Mouse (Mus musculus): ENCODE data around the gene Rgp1. TPM values are rescaled to one million over a fixed set of nuclear protein-coding genes. Genes with fewer than 3 reads are reported as not detected.
A peak's percentile ranks its signal among the peaks of the same experiment; 100 is the strongest.
"Not testable (repeated sequence)": the region's sequence is repeated elsewhere in the genome, so short reads cannot be mapped to it uniquely, and the experiment has no call there.

Rgp1 gene
- polyA plus RNA-seq, 1 experiment from 2014 or later = 24.8 TPM

DNA sequence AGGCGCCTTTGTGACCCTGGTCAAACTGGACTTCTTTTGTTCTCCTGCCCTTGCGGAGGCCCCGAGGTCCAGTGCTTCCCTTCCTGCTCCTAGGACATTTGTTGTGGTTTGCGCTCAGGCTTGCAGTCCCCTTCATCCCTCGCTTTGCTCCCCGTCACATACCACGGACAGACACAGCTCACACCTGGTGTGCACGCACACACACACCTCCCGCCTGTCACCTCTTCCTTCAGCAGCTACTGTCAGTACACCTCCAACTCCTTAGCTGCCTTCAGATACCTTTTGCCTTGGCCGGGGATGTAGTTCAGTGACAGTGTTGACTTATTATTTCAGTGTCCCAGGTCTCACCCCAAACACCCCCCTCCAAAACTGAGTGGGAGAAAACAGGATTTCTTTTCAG lies 7.2 kb downstream of the Rgp1 start:
- Histone ChIP-seq H3K9me3 (no peaks in the 10 kb centered on the region), H3K27ac (no peak overlapping the region), H3K27me3 (replicated peaks) (no peaks in the 10 kb centered on the region), H3K4me2 (no peak overlapping the region), H3K36me3 (replicated peaks) (peaks cover 20% of the 10 kb centered on the region), H3K4me3 (no peak overlapping the region), H3K4me1 (no peaks in the 10 kb centered on the region), H3K9ac (no peak overlapping the region)
- ATAC-seq (replicated peaks) = no peak
- WGBS = 51% methylated on average over 10 of the region's 10 CpGs

DNA sequence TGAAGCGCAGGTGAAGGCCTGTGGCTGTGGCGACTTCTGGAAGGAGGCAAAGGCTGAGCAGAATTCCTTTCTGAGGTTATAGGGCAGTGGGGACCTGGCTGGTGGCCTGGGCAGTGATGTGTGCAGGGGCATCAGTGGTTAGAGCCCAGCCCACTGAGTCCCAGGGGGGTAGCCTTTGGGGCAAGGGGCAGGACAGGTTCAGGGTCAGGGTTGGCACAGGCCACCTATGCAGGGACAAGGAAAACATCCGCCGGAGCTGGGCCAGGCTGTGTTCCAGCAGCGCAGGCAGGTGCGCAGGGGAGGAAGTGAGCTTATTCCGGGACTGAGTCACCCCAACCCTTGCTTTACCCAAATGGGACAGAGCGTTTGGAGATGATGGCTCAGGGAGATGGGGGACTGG lies 7.9 kb downstream of the Rgp1 start:
- 78% methylated on average over 8 of the region's 8 CpGs for WGBS
- ATAC-seq (replicated peaks) = no peak

DNA sequence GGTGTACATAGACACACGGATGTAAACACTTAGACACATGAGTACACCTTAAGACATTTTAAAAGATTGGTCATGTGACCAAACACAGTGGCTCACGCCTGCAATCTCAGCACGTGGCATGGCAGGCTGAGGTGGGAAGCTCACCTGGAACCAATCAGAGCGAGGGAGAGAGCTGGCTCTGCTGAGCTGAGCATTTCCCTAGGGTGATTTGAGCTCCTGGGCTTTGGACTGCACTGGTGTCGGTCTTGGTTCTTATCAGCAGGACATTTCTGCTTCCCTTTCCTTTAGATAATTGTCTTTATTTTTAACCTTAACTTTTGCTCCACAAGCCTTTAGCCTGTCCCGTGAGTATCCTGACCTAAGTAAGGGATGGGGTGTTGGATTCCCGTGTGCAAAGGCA lies 9.2 kb downstream of the Rgp1 start:
- Histone ChIP-seq H3K27ac (no peak overlapping the region), H3K4me3 (no peak overlapping the region), H3K4me1 (no peaks in the 10 kb centered on the region), H3K27me3 (replicated peaks) (no peaks in the 10 kb centered on the region), H3K36me3 (replicated peaks) (peaks cover 10% of the 10 kb centered on the region), H3K4me2 (no peak overlapping the region), H3K9me3 (no peaks in the 10 kb centered on the region), H3K9ac (no peak overlapping the region)
- 71% methylated on average over 7 of the region's 7 CpGs for WGBS
- ATAC-seq (replicated peaks) = 0 out of 2 replicates have a peak, but pooled peaks have one; percentile 35

More for the DNA sequence above, 7.9 kb downstream of the Rgp1 start:
- H3K27me3 ChIP-seq (replicated peaks) = no peaks in the 10 kb centered on the region
- H3K9me3 ChIP-seq = no peaks in the 10 kb centered on the region
- no peaks in the 10 kb centered on the region for H3K4me1 ChIP-seq
- H3K4me2 ChIP-seq = no peak overlapping the region
- no peak overlapping the region for H3K4me3 ChIP-seq
- H3K27ac ChIP-seq = no peak overlapping the region
- no peak overlapping the region for H3K9ac ChIP-seq
- H3K36me3 ChIP-seq (replicated peaks) = peaks cover 18% of the 10 kb centered on the region

DNA sequence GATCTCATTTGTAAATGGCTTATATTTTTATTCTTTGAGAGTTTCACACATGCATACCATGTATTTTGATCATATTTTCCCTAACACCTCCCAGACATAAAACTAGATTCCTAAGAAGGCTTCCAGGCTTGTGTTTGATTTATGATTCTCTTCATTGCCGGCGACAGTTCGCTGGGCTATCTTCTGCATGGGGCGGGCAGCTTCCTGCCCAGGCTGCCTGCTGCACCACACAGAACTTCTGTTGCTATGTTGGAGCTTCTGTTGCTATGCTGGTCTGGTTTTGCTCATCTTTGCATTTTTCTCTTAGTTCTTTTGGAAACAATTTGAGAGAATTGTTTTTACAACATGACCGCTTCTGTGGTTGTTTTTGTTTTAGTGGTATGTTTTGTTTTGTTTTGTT lies 13.0 kb downstream of the Rgp1 start:
- Histone ChIP-seq H3K4me2 (no peak overlapping the region), H3K4me3 (no peak overlapping the region), H3K9ac (no peak overlapping the region), H3K27me3 (replicated peaks) (no peaks in the 10 kb centered on the region), H3K36me3 (replicated peaks) (no peaks in the 10 kb centered on the region), H3K9me3 (no peaks in the 10 kb centered on the region), H3K27ac (no peak overlapping the region), H3K4me1 (no peaks in the 10 kb centered on the region)
- WGBS = 91% methylated on average over 5 of the region's 5 CpGs
- ATAC-seq (replicated peaks) = no peak

DNA sequence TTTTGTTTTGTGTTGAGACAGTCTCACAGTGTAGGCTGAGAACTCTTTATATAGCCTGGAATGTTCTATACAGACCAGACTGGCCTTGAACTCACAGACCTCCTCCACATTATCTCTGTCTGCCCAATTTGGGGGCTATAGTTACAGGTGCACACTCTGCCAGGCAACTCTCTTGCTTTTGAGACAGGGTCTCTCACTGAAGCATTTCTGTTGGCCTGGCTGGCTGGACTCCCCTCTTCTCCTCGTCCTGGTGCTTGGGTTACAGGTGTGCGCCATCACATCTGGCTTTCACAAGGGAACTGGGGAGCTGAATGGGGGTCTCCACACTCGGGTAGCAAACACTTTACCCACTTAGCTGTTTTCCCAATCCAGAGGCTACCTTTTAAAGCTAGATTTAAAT lies 13.4 kb downstream of the Rgp1 start:
- Histone ChIP-seq H3K36me3 (replicated peaks) (no peaks in the 10 kb centered on the region), H3K4me2 (no peak overlapping the region), H3K4me3 (no peak overlapping the region), H3K9me3 (no peaks in the 10 kb centered on the region), H3K27me3 (replicated peaks) (no peaks in the 10 kb centered on the region), H3K27ac (no peak overlapping the region), H3K9ac (no peak overlapping the region), H3K4me1 (no peaks in the 10 kb centered on the region)
- no peak for ATAC-seq (replicated peaks)
- WGBS = 75% methylated on average over 3 of the region's 3 CpGs

DNA sequence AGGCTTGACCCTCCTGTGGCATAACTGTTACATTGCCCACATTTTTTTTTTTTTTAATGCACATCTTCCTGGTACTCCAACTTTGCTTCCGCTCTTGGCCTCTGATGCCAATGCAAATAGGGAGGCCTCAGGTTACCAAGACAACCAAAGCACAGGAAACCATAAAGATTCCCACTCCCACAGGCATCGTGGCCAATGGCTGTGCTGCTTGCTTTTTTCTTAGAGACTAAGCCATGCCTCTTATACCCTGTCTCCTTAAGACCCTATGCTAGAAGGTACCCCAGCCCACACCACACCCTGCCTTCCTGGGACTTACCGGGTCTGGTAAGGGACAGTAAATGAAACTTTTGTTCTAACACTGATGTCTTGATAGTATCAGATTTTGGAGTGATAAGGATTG lies 14.9 kb downstream of the Rgp1 start:
- no peaks in the 10 kb centered on the region for H3K27me3 ChIP-seq (replicated peaks)
- WGBS = 56% methylated on average over 3 of the region's 3 CpGs
- no peaks in the 10 kb centered on the region for H3K9me3 ChIP-seq

DNA sequence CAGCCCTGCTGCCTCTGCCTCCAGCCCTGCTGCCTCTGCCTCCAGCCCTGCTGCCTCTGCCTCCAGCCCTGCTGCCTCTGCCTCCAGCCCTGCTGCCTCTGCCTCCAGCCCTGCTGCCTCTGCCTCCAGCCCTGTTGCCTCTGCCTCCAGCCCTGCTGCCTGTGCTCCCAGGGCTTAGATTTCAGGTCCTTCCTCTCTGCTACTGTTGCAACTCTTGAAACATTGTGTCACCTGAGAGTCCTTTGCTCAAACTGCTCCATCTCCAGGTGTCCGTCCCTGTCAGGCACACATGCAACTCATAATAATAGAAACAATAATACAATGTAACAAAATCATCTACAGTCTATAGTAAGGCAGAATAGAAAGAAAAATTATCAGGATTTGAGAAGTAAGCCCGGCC lies 18.1 kb downstream of the Rgp1 start:
- 92% methylated on average over 2 of the region's 2 CpGs for WGBS
- ATAC-seq (replicated peaks); H3K4me3 ChIP-seq; H3K9me3 ChIP-seq; H3K4me1 ChIP-seq; H3K9ac ChIP-seq; H3K4me2 ChIP-seq; H3K36me3 ChIP-seq (replicated peaks); H3K27me3 ChIP-seq (replicated peaks); H3K27ac ChIP-seq: not testable (repeated sequence)

More for the DNA sequence above, 14.9 kb downstream of the Rgp1 start:
- H3K4me2 ChIP-seq = no peak overlapping the region
- no peaks in the 10 kb centered on the region for H3K4me1 ChIP-seq
- no peak overlapping the region for H3K9ac ChIP-seq
- no peaks in the 10 kb centered on the region for H3K36me3 ChIP-seq (replicated peaks)
- H3K27ac ChIP-seq = no peak overlapping the region
- H3K4me3 ChIP-seq = no peak overlapping the region
- ATAC-seq (replicated peaks) = no peak

DNA sequence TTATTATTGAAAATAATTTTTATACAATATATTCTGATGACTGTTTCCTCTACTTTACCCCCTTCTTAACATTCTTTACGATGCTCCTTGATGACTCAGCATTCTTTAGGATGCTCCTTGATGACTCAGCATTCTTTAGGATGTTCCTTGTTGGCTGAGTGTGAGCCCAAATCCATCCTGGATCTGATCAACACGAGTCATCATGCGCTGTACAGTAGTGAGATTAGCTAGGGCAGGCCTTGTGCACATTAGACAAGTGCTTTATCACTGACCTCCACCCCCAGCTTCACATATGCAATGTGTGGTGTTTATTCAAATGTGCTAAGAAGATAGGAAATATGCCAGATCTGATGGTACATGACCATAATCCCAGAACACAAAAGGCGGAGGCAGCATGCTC lies 19.7 kb downstream of the Rgp1 start:
- H3K36me3 ChIP-seq (replicated peaks) = no peaks in the 10 kb centered on the region
- ATAC-seq (replicated peaks) = no peak
- H3K9ac ChIP-seq = no peak overlapping the region
- 86% methylated on average over 4 of the region's 4 CpGs for WGBS
- no peaks in the 10 kb centered on the region for H3K27me3 ChIP-seq (replicated peaks)
- H3K4me1 ChIP-seq = no peaks in the 10 kb centered on the region
- no peak overlapping the region for H3K4me2 ChIP-seq
- H3K4me3 ChIP-seq = no peak overlapping the region
- no peak overlapping the region for H3K27ac ChIP-seq
- no peaks in the 10 kb centered on the region for H3K9me3 ChIP-seq

DNA sequence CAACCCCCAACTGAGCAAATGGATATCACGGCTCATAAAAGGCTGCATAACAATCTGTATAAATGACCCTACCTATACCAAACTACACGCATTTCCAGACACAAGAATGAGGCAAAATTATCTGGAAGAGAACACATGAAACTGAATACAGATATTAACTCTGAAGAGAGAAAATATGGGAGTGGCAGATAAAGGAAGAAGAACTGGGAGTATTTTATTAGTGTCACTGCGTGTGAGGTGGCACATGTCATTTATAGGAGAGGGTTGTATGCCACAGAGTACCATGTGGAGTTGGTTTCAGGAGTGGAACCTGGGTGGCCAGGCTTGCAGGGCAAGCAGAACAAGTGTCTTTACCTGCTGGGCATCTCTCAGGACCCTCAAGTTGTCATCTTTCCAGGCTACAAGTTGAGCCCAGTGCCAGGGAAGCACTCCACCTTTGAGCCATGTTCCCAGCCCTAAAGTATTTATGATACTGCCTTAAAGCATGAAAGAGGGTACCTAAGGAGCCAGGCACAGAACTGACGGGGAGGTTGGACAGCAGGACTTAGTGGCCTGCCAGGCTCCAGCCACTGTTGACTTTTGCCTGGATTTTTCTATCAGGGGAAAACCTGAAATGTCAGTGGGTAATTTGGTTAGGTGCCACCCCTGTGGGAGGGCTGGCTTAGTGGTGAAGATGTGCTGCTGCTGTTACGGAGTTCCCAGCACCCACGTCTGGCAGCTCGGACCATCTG lies 20.3 kb downstream of the Rgp1 start:
- H3K36me3 ChIP-seq (replicated peaks) = no peaks in the 10 kb centered on the region
- no peaks in the 10 kb centered on the region for H3K27me3 ChIP-seq (replicated peaks)
- ATAC-seq (replicated peaks) = no peak
- no peak overlapping the region for H3K4me2 ChIP-seq
- H3K4me3 ChIP-seq = no peak overlapping the region
- 84% methylated on average over 7 of the region's 7 CpGs for WGBS
- no peaks in the 10 kb centered on the region for H3K4me1 ChIP-seq
- no peaks in the 10 kb centered on the region for H3K9me3 ChIP-seq
- H3K9ac ChIP-seq = no peak overlapping the region
- H3K27ac ChIP-seq = no peak overlapping the region

DNA sequence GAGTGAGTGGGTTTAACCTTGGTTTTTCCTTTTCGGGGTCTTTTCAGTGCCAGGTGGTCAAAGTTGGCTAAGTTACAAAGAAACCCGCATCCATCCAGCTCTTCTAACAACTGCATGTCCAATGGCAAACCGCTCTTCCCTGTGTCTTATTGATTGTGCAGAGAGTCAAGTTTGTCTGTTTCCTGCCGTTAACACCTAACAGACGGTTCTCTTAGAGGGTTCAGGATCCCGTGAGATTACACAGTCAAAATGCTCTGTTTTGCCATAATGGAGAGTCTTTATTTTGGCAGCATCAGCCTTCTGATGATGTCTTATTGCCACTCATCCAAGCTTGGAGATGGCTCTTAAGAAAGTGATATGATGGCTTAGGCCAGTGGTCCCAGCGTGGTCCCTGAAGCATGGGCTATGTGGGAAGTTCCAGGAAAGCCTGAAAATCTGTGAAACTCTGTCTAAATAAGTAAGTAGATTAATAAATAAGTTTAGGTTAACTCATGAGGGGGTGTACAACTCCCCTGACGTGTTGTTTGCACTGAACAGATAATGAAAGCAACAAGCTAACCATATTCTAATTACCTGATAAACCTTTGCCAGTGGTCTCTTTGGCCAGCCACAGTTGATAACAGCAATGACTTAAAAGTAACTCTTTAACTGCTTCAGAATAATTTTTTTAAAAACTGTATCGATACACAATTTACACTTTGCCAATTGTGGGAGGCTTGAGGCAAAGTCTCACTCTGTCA lies 21.9 kb downstream of the Rgp1 start:
- Histone ChIP-seq H3K9ac (no peak overlapping the region), H3K27me3 (replicated peaks) (no peaks in the 10 kb centered on the region), H3K36me3 (replicated peaks) (no peaks in the 10 kb centered on the region), H3K9me3 (no peaks in the 10 kb centered on the region), H3K4me2 (no peak overlapping the region), H3K27ac (no peak overlapping the region), H3K4me3 (no peak overlapping the region), H3K4me1 (no peaks in the 10 kb centered on the region)
- ATAC-seq (replicated peaks) = no peak
- WGBS = 82% methylated on average over 9 of the region's 9 CpGs

DNA sequence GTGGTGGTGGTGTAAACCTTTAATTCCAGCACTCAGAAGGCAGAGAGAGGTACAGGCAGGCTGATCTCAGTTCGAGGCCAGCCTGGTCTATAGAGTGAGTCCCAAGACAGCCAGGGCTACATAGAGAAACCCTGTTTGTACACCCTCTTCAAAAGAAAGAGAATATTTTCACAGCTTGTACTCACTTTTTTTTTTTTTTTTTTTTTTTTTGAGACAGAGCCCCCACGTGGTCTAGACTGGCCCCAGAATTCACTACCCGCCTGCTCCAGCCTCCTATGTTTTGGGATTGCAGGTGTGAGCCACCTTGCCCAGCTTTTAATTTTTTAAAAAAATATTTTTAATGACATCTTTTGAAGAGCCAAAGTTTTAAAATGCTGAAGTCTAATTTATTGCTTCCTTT lies 25.6 kb downstream of the Rgp1 start:
- Histone ChIP-seq H3K9ac (no peak overlapping the region), H3K36me3 (replicated peaks) (no peaks in the 10 kb centered on the region), H3K4me1 (no peaks in the 10 kb centered on the region), H3K27me3 (replicated peaks) (no peaks in the 10 kb centered on the region), H3K27ac (no peak overlapping the region), H3K9me3 (no peaks in the 10 kb centered on the region), H3K4me2 (no peak overlapping the region), H3K4me3 (no peak overlapping the region)
- WGBS = 66% methylated on average over 3 of the region's 3 CpGs
- no peak for ATAC-seq (replicated peaks)

DNA sequence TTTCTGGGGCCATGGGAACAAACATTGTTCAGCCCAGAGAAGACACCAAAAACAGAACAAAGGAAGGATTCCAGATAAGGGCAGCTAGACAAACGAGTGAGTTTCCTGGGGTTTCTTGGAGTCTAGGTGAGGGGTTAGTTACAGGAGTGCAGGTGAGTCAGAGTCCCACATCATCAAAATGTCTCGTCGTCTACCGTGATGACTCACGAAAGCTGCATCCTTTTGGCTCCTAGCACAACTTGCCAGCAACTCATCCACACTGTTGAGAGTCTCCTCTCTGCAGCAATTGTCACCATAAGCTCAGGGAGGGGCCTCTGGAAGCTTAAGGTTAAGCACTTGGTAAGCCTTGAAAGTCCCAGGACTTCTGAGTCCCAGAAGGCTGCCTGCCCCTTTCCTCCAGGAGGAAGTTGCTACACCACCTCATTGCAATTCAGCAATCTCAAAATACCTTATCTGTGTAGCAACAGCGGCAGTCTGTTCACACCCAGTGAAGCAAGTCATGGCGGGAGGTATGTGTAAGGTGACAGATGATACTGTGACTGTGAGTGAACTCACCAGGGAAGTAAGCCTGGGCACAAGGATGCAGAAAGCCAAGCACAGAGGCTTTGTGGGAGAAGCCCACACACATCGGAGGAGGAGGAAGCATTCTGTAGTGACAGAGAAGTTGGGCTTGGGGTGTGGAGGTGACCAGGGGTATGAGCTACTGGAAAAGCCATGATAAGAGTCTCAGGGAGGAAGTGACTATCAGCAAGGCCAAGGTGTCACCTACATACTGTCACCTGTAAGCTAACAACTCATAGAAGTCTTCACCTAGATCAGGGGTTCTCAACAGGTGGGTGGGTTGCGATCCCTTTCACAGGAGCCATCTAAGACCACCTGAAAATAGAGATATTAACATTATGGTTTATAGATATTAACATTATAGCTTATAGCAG lies 26.5 kb downstream of the Rgp1 start:
- no peaks in the 10 kb centered on the region for H3K4me1 ChIP-seq
- no peak overlapping the region for H3K27ac ChIP-seq
- H3K4me3 ChIP-seq = no peak overlapping the region
- no peak overlapping the region for H3K9ac ChIP-seq
- ATAC-seq (replicated peaks) = no peak
- H3K27me3 ChIP-seq (replicated peaks) = no peaks in the 10 kb centered on the region
- no peaks in the 10 kb centered on the region for H3K9me3 ChIP-seq
- WGBS = 80% methylated on average over 9 of the region's 9 CpGs
- no peak overlapping the region for H3K4me2 ChIP-seq
- no peaks in the 10 kb centered on the region for H3K36me3 ChIP-seq (replicated peaks)

Measured in midbrain, embryonic 15.5 days (tissue).